In the genomic region with DNA sequence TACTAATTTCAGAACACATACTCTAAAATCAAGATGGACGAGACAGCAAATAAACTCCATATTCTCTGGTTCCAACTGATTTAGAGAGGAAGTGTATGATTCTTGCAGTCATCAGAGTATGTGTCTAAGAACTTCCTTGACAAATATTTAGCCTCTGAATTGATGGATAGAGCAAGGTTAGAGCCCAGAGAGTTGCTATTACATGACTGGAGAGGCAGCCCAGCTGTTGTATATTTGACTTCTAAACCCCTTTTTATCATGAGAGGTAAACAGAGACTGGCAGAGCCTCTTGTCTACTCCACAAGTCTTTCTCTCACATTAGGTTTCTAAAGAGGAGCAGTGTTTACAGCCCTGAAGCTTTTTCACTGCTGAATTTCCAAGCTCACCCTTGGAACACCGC, we compare ENCODE assay signal across 18 mouse cellular contexts.
A peak's percentile ranks its signal among the peaks of the same experiment; 100 is the strongest.
DNase-seq lines count a peak whose midpoint lies in the region; ATAC-seq and TF ChIP-seq lines count a peak whose summit lies in the region.
"Had no signal": no experiment of that assay in that cellular context is flagged by ENCODE, and none has a peak within 500 bp of the region (broad histone marks: within the 10 kb centered on the region; RNA-seq: fewer than 3 reads in every experiment).

No protein-coding gene starts in this region.

- peaks cover 59% of the 10 kb centered on the region for H3K4me1 ChIP-seq in hindbrain, embryonic 10.5 days (replicated peaks)
- peaks cover 11% of the 10 kb centered on the region for H3K4me1 ChIP-seq in hindbrain, embryonic 16.5 days (ENCODE audit: control insufficient read depth, insufficient read depth, low read depth, low read length)
- H3K4me1 ChIP-seq in lung, embryonic 14.5 days (ENCODE audit: insufficient read depth): peaks cover 44% of the 10 kb centered on the region
- peaks cover 59% of the 10 kb centered on the region for H3K4me1 ChIP-seq in neural tube, embryonic 13.5 days (replicated peaks)

- H3K36me3 ChIP-seq in hindbrain, embryonic 10.5 days: peaks cover 4% of the 10 kb centered on the region; the same call in 1 of the 2 replicates
- H3K36me3 ChIP-seq in hindbrain, embryonic 16.5 days (ENCODE audit: control insufficient read depth, insufficient read depth, low read length): no peaks in the 10 kb centered on the region
- no peaks in the 10 kb centered on the region for H3K36me3 ChIP-seq in lung, embryonic 14.5 days (ENCODE audit: insufficient read depth)
- no peaks in the 10 kb centered on the region for H3K36me3 ChIP-seq in neural tube, embryonic 13.5 days
- H3K36me3 ChIP-seq: embryonic facial prominence, embryonic 12.5 days; heart, embryonic 15.5 days had no signal

- no peaks in the 10 kb centered on the region for H3K9me3 ChIP-seq in hindbrain, embryonic 10.5 days
- no peaks in the 10 kb centered on the region for H3K9me3 ChIP-seq in hindbrain, embryonic 16.5 days (ENCODE audit: control insufficient read depth, low read length)
- no peaks in the 10 kb centered on the region for H3K9me3 ChIP-seq in lung, embryonic 14.5 days (ENCODE audit: low read depth, low read length)
- H3K9me3 ChIP-seq in neural tube, embryonic 13.5 days: no peaks in the 10 kb centered on the region
- H3K9me3 ChIP-seq: embryonic facial prominence, embryonic 12.5 days; heart, embryonic 15.5 days had no signal

- no peaks in the 10 kb centered on the region for H3K27me3 ChIP-seq in hindbrain, embryonic 10.5 days (ENCODE audit: insufficient read depth, poor library complexity, severe bottlenecking)
- no peaks in the 10 kb centered on the region for H3K27me3 ChIP-seq in hindbrain, embryonic 16.5 days (replicated peaks; ENCODE audit: control insufficient read depth, insufficient read depth, low read length)
- no peaks in the 10 kb centered on the region for H3K27me3 ChIP-seq in lung, embryonic 14.5 days (ENCODE audit: insufficient read depth, low read length)
- no peaks in the 10 kb centered on the region for H3K27me3 ChIP-seq in neural tube, embryonic 13.5 days
- H3K27me3 ChIP-seq: embryonic facial prominence, embryonic 12.5 days; heart, embryonic 15.5 days had no signal

- no peak for ATAC-seq in hindbrain, embryonic 16.5 days
- ATAC-seq in lung, embryonic 14.5 days (ENCODE audit: insufficient read depth): peak; percentile 87
- no peak for ATAC-seq in neural tube, embryonic 13.5 days (ENCODE audit: low read depth)
- ATAC-seq: forebrain, postnatal 0 days had no signal

- WGBS in hindbrain, embryonic 10.5 days: 90% methylated on average over 2 of the region's 2 CpGs
- WGBS in hindbrain, embryonic 16.5 days: 80% methylated on average over 2 of the region's 2 CpGs
- WGBS in lung, embryonic 14.5 days: 15% methylated on average over 2 of the region's 2 CpGs
- 77% methylated on average over 2 of the region's 2 CpGs for WGBS in neural tube, embryonic 13.5 days

- 0 out of 2 replicates have a peak overlapping the region, but pooled peaks have one; percentile 53 for H3K27ac ChIP-seq in hindbrain, embryonic 10.5 days
- H3K27ac ChIP-seq in hindbrain, embryonic 16.5 days (ENCODE audit: low read depth, low read length): no peak overlapping the region
- no peak overlapping the region for H3K27ac ChIP-seq in lung, embryonic 14.5 days (ENCODE audit: low read depth)
- 0 out of 2 replicates have a peak overlapping the region, but pooled peaks have one; percentile 3 for H3K27ac ChIP-seq in neural tube, embryonic 13.5 days (replicated peaks)
- H3K27ac ChIP-seq: embryonic facial prominence, embryonic 12.5 days; heart, adult 2 months; heart, embryonic 15.5 days had no signal

- H3K4me3 ChIP-seq in hindbrain, embryonic 10.5 days: no peak overlapping the region
- no peak overlapping the region for H3K4me3 ChIP-seq in hindbrain, embryonic 16.5 days (ENCODE audit: low read length)
- H3K4me3 ChIP-seq in lung, embryonic 14.5 days (ENCODE audit: low read depth, low read length): no peak overlapping the region
- H3K4me3 ChIP-seq in neural tube, embryonic 13.5 days: no peak overlapping the region
- H3K4me3 ChIP-seq: embryonic facial prominence, embryonic 12.5 days; heart, adult 2 months; heart, embryonic 15.5 days had no signal

- H3K4me2 ChIP-seq in hindbrain, embryonic 16.5 days (ENCODE audit: low read length): no peak overlapping the region
- peak overlapping the region; percentile 18; the same call in 1 of the 2 replicates for H3K4me2 ChIP-seq in lung, embryonic 14.5 days
- H3K4me2 ChIP-seq in neural tube, embryonic 13.5 days: no peak overlapping the region
- H3K4me2 ChIP-seq: embryonic facial prominence, embryonic 12.5 days; heart, embryonic 11.5 days; heart, embryonic 15.5 days had no signal

- no peak for DNase-seq in hindbrain, embryonic 10.5 days (ENCODE audit: low spot score)
- peak; percentile 91 for DNase-seq in lung, embryonic 14.5 days
- no peak for DNase-seq in lung, postnatal 4 days
- no peak for DNase-seq in neural tube, embryonic 10.5 days (ENCODE audit: extremely low spot score, low spot score)
- DNase-seq in c-Kit-positive CD71-positive TER-119-positive erythroid progenitor cells, embryonic 14.5 days (ENCODE audit: low spot score): no peak
- DNase-seq: adrenal gland, postnatal 10 days; cerebellum, adult 11-12 months; cerebellum, adult 9-10 months; cerebellum, postnatal 25 days; forebrain, postnatal 0 days; gastrocnemius, postnatal 14 days; heart, adult 2 months; heart, postnatal 14 days had no signal

- TF ChIP-seq CTCF in lung, embryonic 14.5 days (IDR thresholded peaks at IDR 0.05; ENCODE audit: low read depth): no peak

- no peak overlapping the region for H3K9ac ChIP-seq in hindbrain, embryonic 16.5 days (ENCODE audit: low read depth, low read length)
- no peak overlapping the region for H3K9ac ChIP-seq in lung, embryonic 14.5 days
- H3K9ac ChIP-seq in neural tube, embryonic 13.5 days: no peak overlapping the region
- H3K9ac ChIP-seq: embryonic facial prominence, embryonic 12.5 days; forebrain, postnatal 0 days; heart, embryonic 15.5 days had no signal

Comparison
In these comparisons a context has a peak if more than half of its experiments do, and no peak if none do; other contexts are left out.
1. H3K27ac ChIP-seq: peak in hindbrain, embryonic 10.5 days (single experiment) and neural tube, embryonic 13.5 days (single experiment); none in hindbrain, embryonic 16.5 days (single experiment) and lung, embryonic 14.5 days (single experiment).